Mouse (Mus musculus): ENCODE measurements around the gene Cdh26.

- TF ChIP-seq CTCF (IDR thresholded peaks at IDR 0.05; ENCODE audit: borderline replicate concordance, insufficient read depth, low read length) (no peak), POLR2A (IDR thresholded peaks at IDR 0.05; ENCODE audit: low read depth, low read length) (no peak)
These were observed 2.1 kb upstream of the Cdh26 start for GRCm38 (mm10) chr2:178428183-178428582.

All from embryonic fibroblast, embryonic 13.5 days (primary cell).